Mouse (Mus musculus) left cerebral cortex, postnatal 14 days (tissue): Measurements from ENCODE around the gene Ifitm10. TPM values are rescaled to one million over a fixed set of nuclear protein-coding genes. Genes with fewer than 3 reads are reported as not detected.
"Not testable (repeated sequence)": the region's sequence is repeated elsewhere in the genome, so short reads cannot be mapped to it uniquely, and the experiment has no call there.

Experiments used
- DNase-seq, 2 experiments: peaks; one replicate each; pipeline ENCODE4 v3.0.0; 2021 to 2022; ENCODE audit warnings: low spot score in 2 of 2, mixed read lengths in 1 of 2
- intact Hi-C: fragments of 180-260 bp; cut with DNase I; formaldehyde crosslinking; loops from one replicate; pipeline ENCODE4 v1.15.1; 2025
- total RNA-seq, 2 experiments: library from RNA; stranded (reverse); gene quantifications; 2 replicates each; pipeline ENCODE4 v1.2.3; 2021

The Ifitm10 gene
- total RNA-seq, 2 experiments from 2014 or later = 22.3 to 24.9 TPM

- peak; percentile 92 to 95 for DNase-seq
- intact Hi-C loops = loop anchor here (1.0 to 5.0 kb wide), 3 partner anchors 101 to 343 kb away; no protein-coding TSS in a partner anchor
Observed at GRCm38 (mm10) chr7:142334246-142334645, 39.3 kb downstream of the Ifitm10 start.

- not testable (repeated sequence) for DNase-seq
- intact Hi-C loops = loop anchor here (5.0 kb wide), 1 partner anchor 345 kb away; no protein-coding TSS in a partner anchor
Observed at GRCm38 (mm10) chr7:142332741-142333140, 40.8 kb downstream of the Ifitm10 start.

GRCm38 (mm10) chr7:142331281-142331680 is 42.3 kb downstream of the Ifitm10 start:
- intact Hi-C loops = loop anchor here (5.0 kb wide), 1 partner anchor 346 kb away; no protein-coding TSS in a partner anchor
- no peak for DNase-seq

GRCm38 (mm10) chr7:142330271-142330724 is 43.3 kb downstream of the Ifitm10 start:
- no peak for DNase-seq
- intact Hi-C loops = loop anchor here (5.0 kb wide), 1 partner anchor 347 kb away; no protein-coding TSS in a partner anchor

- intact Hi-C loops = no loop called here
- DNase-seq = no peak
Observed at GRCm38 (mm10) chr7:142328507-142328906, 45.0 kb downstream of the Ifitm10 start.

GRCm38 (mm10) chr7:142326714-142327445 is 46.7 kb downstream of the Ifitm10 start:
- DNase-seq = no peak
- intact Hi-C loops = no loop called here

GRCm38 (mm10) chr7:142323396-142324117 is 50.0 kb downstream of the Ifitm10 start:
- DNase-seq = peak in 1 of 2 experiments; percentile 46
- intact Hi-C loops = no loop called here

- intact Hi-C loops = no loop called here
- no peak for DNase-seq
Observed at GRCm38 (mm10) chr7:142322641-142323040, 50.9 kb downstream of the Ifitm10 start.

- DNase-seq, intact Hi-C loops: not testable (repeated sequence)
Observed at GRCm38 (mm10) chr7:142321637-142322306, 51.8 kb downstream of the Ifitm10 start.

GRCm38 (mm10) chr7:142320906-142321305 is 52.6 kb downstream of the Ifitm10 start:
- intact Hi-C loops = no loop called here

GRCm38 (mm10) chr7:142319124-142319523 is 54.4 kb downstream of the Ifitm10 start:
- DNase-seq = peak in 1 of 2 experiments; percentile 21
- intact Hi-C loops = no loop called here

More at GRCm38 (mm10) chr7:142320906-142321305, 52.6 kb downstream of the Ifitm10 start:
- no peak for DNase-seq

- DNase-seq = no peak
- intact Hi-C loops = loop anchor here (2.0 kb wide), 1 partner anchor 358 kb away; no protein-coding TSS in a partner anchor
Observed at GRCm38 (mm10) chr7:142317216-142317615, 56.3 kb downstream of the Ifitm10 start.

- intact Hi-C loops = loop anchor here (2.0 kb wide), 1 partner anchor 358 kb away; no protein-coding TSS in a partner anchor
- DNase-seq = peak; percentile 46 to 62
Observed at GRCm38 (mm10) chr7:142316558-142316957, 57.0 kb downstream of the Ifitm10 start.

- intact Hi-C loops = no loop called here
- DNase-seq = no peak
Observed at GRCm38 (mm10) chr7:142314600-142315285, 58.8 kb downstream of the Ifitm10 start.

GRCm38 (mm10) chr7:142303929-142304328 is 69.6 kb downstream of the Ifitm10 start:
- intact Hi-C loops = not testable (repeated sequence)

GRCm38 (mm10) chr7:142303249-142303648 is 70.3 kb downstream of the Ifitm10 start, which contains the start of gene Krtap5-4:
Gene Krtap5-4, plus strand, starts transcription at chr7:142303549.
- DNase-seq = no peak
- intact Hi-C loops = no loop called here

More at GRCm38 (mm10) chr7:142303929-142304328, 69.6 kb downstream of the Ifitm10 start:
- DNase-seq = not testable (repeated sequence)

GRCm38 (mm10) chr7:142297018-142297417 is 76.5 kb downstream of the Ifitm10 start, which contains the start of gene Krtap5-1:
Gene Krtap5-1, minus strand, starts transcription at chr7:142297118.
- intact Hi-C loops = not testable (repeated sequence)

GRCm38 (mm10) chr7:142296108-142296507 is 77.4 kb downstream of the Ifitm10 start:
- intact Hi-C loops, DNase-seq: not testable (repeated sequence)

More at GRCm38 (mm10) chr7:142297018-142297417, 76.5 kb downstream of the Ifitm10 start, which contains the start of gene Krtap5-1:
- not testable (repeated sequence) for DNase-seq
